Mouse (Mus musculus): ENCODE data around the gene Taar7d. TPM values are rescaled to one million over a fixed set of nuclear protein-coding genes. Genes with fewer than 3 reads are reported as not detected.
A peak's percentile ranks its signal among the peaks of the same experiment; 100 is the strongest.

The Taar7d gene
- not detected in 2 replicates for polyA plus RNA-seq (2016; fragmentation: Nextera tagmentation; extraction: Ambion mirVana)

DNA sequence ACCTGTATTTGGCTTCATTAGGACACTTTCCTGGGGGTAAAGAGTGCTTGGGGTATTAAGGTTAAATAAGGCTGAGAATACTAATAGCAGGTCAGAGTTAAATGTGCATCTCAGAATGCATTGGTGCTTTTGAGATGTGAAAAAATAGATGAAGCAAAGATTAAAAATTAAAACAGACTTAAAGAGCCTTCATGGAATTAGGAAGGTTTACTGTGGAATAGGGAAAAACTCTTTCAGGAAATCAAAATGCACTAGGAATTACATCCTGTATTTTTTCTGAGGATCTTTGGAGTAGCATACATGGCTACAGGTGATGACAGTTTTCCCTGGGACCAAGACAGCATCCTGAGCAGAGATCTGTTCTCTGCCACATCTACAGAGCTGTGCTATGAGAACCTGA, at the start of gene Taar7d:
TSS of gene Taar7d (plus strand) at position 301 of the 400 bp plus-strand sequence.
- Histone ChIP-seq H3K4me3 (no peak within 1 kb of the TSS), H3K9me3 (no peaks in the 10 kb centered on the region), H3K27ac (no peak within 1 kb of the TSS), H3K36me3 (no peaks in the 10 kb centered on the region), H3K9ac (no peak within 1 kb of the TSS), H3K4me2 (replicated peaks) (no peak within 1 kb of the TSS), H3K27me3 (replicated peaks) (no peaks in the 10 kb centered on the region), H3K4me1 (no peaks in the 10 kb centered on the region)
- no peak for ATAC-seq (ENCODE audit: low FRiP score, low read depth)

DNA sequence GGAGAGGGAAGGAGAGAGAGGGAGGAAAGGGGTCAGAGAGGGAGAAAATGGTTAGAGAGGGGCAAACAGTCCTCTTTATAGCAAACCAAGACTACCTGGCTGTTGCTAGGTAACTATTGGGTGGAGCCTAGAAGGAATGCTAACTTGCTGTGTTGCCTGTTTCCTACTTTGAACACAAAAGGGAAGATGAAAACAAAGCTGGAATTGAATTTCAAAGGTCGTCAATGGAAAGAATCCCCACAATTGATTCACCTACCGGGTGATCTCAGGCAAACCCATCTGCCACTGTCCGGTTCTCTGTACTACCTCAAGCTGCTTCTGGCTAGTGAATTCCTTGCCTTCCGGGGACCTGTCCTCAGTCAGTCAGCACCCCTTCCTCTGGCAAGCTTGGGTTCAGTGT, 49.1 kb upstream of the Taar7d start:
- 44% methylated on average over 4 of the region's 4 CpGs for WGBS
- H3K4me1 ChIP-seq: no peaks in the 10 kb centered on the region
- no peak overlapping the region for H3K4me2 ChIP-seq (replicated peaks)
- H3K27ac ChIP-seq: no peak overlapping the region
- H3K27me3 ChIP-seq (replicated peaks): no peaks in the 10 kb centered on the region
- H3K36me3 ChIP-seq: no peaks in the 10 kb centered on the region
- no peak overlapping the region for H3K9ac ChIP-seq
- no peaks in the 10 kb centered on the region for H3K9me3 ChIP-seq
- ATAC-seq (ENCODE audit: low FRiP score, low read depth): no peak
- no peak overlapping the region for H3K4me3 ChIP-seq

DNA sequence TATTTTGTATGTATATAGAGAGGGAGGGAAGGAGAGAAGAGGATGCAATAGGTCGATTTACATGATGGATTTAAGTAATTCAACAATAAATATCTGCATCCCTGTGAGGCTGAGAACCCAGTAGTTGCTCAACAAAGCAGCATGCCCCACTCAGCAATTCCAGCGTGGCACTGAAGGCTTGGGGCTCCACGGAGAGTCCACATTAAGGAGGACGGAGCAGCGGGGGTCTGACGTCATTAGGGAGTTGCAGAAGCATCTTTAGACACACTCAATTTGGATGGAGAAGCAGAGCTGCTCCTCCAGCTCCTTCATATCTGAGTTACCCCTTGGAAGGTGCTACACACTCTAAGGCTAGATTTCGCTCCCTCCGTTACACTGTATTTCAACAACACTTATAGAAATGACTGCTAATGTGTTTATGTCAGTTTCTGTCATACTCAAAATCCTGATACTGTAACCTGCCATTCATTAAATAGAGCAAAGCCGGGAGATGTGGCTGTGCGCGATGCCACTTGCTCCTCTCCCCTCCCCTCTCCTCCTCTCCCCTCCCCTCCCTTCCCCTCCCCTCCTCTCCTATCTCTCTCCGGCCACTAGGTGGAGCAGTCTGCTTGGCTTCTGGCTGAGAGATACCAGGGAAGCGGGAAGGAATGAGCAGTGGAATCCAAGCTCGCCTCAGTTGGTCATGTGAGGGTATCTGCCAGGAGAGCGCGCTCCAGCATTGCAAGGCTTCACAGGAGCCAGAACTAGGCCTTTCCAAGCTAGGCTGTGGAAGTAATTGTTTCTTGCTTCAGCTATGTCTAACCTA, 47.9 kb upstream of the Taar7d start:
- WGBS: 41% methylated on average over 16 of the region's 16 CpGs
- Histone ChIP-seq H3K27me3 (replicated peaks) (no peaks in the 10 kb centered on the region), H3K4me1 (no peaks in the 10 kb centered on the region), H3K9me3 (no peaks in the 10 kb centered on the region), H3K9ac (no peak overlapping the region), H3K36me3 (no peaks in the 10 kb centered on the region), H3K27ac (no peak overlapping the region), H3K4me2 (replicated peaks) (no peak overlapping the region), H3K4me3 (no peak overlapping the region)
- ATAC-seq (ENCODE audit: low FRiP score, low read depth): peak; percentile 89

DNA sequence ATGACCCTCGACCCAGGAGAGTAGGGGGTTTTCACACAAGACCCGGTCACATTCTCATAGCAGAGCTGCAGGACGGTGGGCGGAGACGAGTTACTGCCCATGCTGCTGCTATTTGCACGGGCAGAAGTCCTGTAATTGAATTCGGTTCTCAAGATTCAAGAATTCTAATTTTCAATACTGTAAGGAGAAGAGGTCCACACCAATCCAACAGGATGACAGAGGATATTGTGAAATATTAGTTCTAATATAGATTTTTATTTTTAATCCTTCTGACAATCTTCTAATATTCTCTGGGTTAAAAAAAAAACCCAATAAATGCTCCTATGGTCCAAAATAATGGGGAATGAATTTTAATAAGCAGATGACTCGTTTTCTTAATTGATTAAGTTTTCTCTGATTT, 41.5 kb upstream of the Taar7d start, which contains the start of gene Taar6:
TSS of gene Taar6 (minus strand) at position 101 of the 400 bp plus-strand sequence.
- no peak for ATAC-seq (ENCODE audit: low FRiP score, low read depth)
- WGBS: 82% methylated on average over 8 of the region's 8 CpGs

DNA sequence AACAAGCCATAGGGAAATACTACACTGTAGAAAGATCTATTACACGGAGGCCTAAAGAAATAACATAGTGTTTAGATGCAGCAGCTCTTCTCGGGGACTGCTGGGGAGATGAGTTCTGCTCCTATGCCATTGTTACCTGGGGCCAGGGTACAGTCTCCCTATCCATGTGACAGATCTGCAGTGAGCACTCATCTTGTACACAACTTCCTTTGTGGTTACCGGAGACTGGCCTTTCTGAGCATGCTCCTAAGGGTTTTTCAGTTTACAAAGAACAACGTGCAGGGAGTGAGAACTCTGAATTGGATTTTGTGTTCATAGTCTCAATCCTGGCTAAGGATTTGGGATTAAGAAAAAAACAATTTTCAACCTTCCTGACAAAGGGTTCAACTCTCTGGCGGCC, 40.6 kb upstream of the Taar7d start:
- Histone ChIP-seq H3K4me3 (no peak overlapping the region), H3K27ac (no peak overlapping the region), H3K27me3 (replicated peaks) (no peaks in the 10 kb centered on the region), H3K4me1 (no peaks in the 10 kb centered on the region), H3K9me3 (no peaks in the 10 kb centered on the region), H3K9ac (no peak overlapping the region), H3K4me2 (replicated peaks) (no peak overlapping the region), H3K36me3 (no peaks in the 10 kb centered on the region)
- WGBS: 80% methylated on average over 5 of the region's 5 CpGs
- no peak for ATAC-seq (ENCODE audit: low FRiP score, low read depth)

More for the DNA sequence above, 41.5 kb upstream of the Taar7d start, which contains the start of gene Taar6:
- Histone ChIP-seq H3K9me3 (no peaks in the 10 kb centered on the region), H3K27me3 (replicated peaks) (no peaks in the 10 kb centered on the region), H3K4me3 (no peak within 1 kb of the TSS), H3K9ac (no peak within 1 kb of the TSS), H3K4me1 (no peaks in the 10 kb centered on the region), H3K27ac (no peak within 1 kb of the TSS), H3K36me3 (no peaks in the 10 kb centered on the region), H3K4me2 (replicated peaks) (no peak within 1 kb of the TSS)

DNA sequence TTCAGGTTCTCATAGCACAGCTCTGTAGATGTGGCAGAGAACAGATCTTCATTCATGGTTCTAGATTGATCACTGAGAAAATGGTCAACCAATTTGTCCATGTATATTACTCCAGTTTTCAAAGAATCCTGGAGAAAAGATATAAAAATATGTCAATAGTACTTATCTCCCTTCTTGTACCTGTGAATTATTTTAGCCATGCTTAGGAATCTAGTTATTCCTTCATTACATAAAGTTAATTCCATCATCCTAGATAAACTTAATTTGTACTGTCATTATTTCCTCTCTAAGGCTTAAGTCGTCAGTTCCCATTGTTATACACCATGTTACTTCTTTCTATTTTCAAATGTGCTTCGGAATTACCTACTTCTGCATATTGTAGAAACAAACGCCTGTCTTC, 33.6 kb upstream of the Taar7d start, which contains the start of gene Taar7a:
TSS of gene Taar7a (minus strand) at position 101 of the 400 bp plus-strand sequence.
- Histone ChIP-seq H3K4me2 (replicated peaks) (no peak within 1 kb of the TSS), H3K4me1 (no peaks in the 10 kb centered on the region), H3K36me3 (no peaks in the 10 kb centered on the region), H3K4me3 (no peak within 1 kb of the TSS), H3K9me3 (no peaks in the 10 kb centered on the region), H3K9ac (no peak within 1 kb of the TSS), H3K27ac (no peak within 1 kb of the TSS), H3K27me3 (replicated peaks) (no peaks in the 10 kb centered on the region)
- 86% methylated on average over 3 of the region's 3 CpGs for WGBS
- no peak for ATAC-seq (ENCODE audit: low FRiP score, low read depth)

DNA sequence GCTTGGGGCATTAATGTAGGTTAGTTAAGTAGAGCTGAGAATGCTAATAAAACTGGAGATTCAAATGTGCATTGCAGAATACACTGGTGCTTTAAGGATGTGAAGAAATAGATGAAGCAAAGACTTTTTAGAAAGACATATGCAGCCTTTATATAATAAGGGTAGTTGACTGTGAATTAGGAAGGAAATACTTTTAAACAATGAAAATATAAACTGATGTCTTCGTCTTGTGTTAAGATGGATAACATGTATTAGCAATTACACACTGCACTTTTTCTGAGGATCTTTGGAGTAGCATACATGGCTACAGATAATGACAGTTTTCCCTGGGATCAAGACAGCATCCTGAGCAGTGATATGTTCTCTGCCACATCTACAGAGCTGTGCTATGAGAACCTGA, 27.4 kb upstream of the Taar7d start, which contains the start of gene Taar7b:
TSS of gene Taar7b (plus strand) at position 301 of the 400 bp plus-strand sequence.
- ATAC-seq (ENCODE audit: low FRiP score, low read depth): no peak
- whole genome bisulfite sequencing: 95% methylated on average over 1 of the region's 1 CpGs
- no peaks in the 10 kb centered on the region for H3K27me3 ChIP-seq (replicated peaks)
- no peaks in the 10 kb centered on the region for H3K9me3 ChIP-seq
- H3K4me2 ChIP-seq (replicated peaks): no peak within 1 kb of the TSS
- H3K4me3 ChIP-seq: no peak within 1 kb of the TSS
- H3K36me3 ChIP-seq: no peaks in the 10 kb centered on the region
- no peaks in the 10 kb centered on the region for H3K4me1 ChIP-seq
- no peak within 1 kb of the TSS for H3K9ac ChIP-seq
- H3K27ac ChIP-seq: no peak within 1 kb of the TSS

DNA sequence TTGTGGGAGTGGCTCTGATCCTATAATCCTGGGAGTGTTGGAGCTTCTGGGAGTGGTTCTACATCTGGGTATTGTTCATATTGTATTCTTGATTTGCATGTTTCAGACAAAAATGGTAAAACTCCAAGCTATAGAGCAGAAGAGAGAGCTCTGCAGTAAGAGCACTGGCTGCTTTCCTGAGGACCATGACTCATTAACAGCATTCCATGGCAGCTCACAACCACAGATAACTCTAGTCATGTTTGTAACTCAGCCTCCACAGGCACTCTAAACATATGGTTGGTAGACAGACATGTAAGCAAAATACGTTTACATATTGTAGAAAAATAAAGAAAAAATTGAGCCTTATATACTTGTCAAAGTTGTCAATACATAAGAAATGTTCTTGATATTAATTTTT, 20.6 kb upstream of the Taar7d start:
- Histone ChIP-seq H3K27me3 (replicated peaks) (no peaks in the 10 kb centered on the region), H3K4me1 (no peaks in the 10 kb centered on the region), H3K4me3 (no peak overlapping the region), H3K4me2 (replicated peaks) (no peak overlapping the region), H3K36me3 (no peaks in the 10 kb centered on the region), H3K9me3 (no peaks in the 10 kb centered on the region), H3K9ac (no peak overlapping the region), H3K27ac (no peak overlapping the region)
- ATAC-seq (ENCODE audit: low FRiP score, low read depth): no peak
- 84% methylated on average over 1 of the region's 1 CpGs for WGBS

DNA sequence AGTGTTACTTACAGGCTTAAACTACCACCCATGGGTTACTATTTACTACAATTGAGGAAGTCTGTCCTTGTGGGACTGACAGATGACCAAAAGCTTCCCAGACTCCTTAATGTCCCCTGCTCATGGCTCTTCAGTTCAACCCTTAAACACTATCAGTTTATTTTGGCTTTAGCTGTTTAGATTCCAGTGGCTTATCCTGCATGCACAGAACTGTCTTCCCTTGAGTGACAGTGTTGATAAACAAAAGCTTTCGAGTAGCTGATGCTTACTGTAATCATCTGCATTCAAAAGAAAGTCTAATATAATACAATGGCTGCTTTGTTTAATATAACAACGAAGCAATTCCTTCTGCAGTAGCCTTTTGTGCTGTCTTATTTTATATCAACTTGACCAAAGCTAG, 20.0 kb upstream of the Taar7d start:
- Histone ChIP-seq H3K27me3 (replicated peaks) (no peaks in the 10 kb centered on the region), H3K9ac (no peak overlapping the region), H3K4me3 (no peak overlapping the region), H3K36me3 (no peaks in the 10 kb centered on the region), H3K4me2 (replicated peaks) (no peak overlapping the region), H3K4me1 (no peaks in the 10 kb centered on the region), H3K9me3 (no peaks in the 10 kb centered on the region), H3K27ac (no peak overlapping the region)
- 69% methylated on average over 2 of the region's 2 CpGs for WGBS
- ATAC-seq (ENCODE audit: low FRiP score, low read depth): no peak

DNA sequence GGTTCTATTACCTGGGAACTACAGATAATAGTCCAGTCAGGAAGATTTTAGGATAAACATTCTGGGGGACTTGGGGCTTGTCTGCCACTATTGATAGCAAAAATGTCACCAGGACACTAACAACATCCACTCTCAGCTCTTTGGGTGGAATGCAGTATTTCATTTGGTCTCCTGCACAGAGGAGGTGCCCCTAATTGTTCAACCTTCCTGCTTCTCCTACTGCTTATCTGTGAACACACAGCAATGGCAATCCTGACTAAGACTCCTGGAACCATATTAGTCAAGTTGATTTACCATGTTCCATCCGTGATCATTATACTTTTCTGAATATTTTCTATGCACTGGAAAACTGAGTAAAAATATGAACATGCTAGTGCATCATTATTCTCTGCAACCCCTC, 18.9 kb upstream of the Taar7d start:
- no peak for ATAC-seq (ENCODE audit: low FRiP score, low read depth)
- H3K9me3 ChIP-seq: no peaks in the 10 kb centered on the region
- H3K4me1 ChIP-seq: no peaks in the 10 kb centered on the region
- WGBS: 89% methylated on average over 1 of the region's 1 CpGs
- H3K4me3 ChIP-seq: no peak overlapping the region
- H3K27me3 ChIP-seq (replicated peaks): no peaks in the 10 kb centered on the region
- H3K27ac ChIP-seq: no peak overlapping the region
- H3K9ac ChIP-seq: no peak overlapping the region
- no peak overlapping the region for H3K4me2 ChIP-seq (replicated peaks)
- no peaks in the 10 kb centered on the region for H3K36me3 ChIP-seq

DNA sequence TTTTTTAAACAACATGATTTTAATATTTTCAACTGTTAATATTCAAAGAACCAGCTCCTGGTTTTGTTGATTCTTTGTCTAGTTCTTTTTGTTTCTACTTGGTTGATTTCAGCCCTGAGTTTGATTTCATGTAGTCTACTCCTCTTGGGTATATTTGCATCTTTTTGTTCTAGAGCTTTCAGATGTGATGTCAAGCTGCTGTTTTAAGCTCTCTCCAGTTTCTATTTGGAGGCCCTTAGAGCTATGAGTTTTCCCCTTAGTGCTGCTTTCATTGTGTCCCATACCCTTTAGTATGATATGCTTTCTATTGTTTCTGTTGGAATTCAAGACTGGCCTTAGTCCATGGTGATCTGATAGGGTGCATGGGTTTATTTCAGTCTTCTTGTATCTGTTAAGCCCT, 4.3 kb downstream of the Taar7d start:
- Histone ChIP-seq H3K9ac (no peak overlapping the region), H3K27me3 (replicated peaks) (no peaks in the 10 kb centered on the region), H3K9me3 (no peaks in the 10 kb centered on the region), H3K27ac (no peak overlapping the region), H3K4me3 (no peak overlapping the region), H3K4me2 (replicated peaks) (no peak overlapping the region), H3K4me1 (no peaks in the 10 kb centered on the region), H3K36me3 (no peaks in the 10 kb centered on the region)
- ATAC-seq (ENCODE audit: low FRiP score, low read depth): no peak

DNA sequence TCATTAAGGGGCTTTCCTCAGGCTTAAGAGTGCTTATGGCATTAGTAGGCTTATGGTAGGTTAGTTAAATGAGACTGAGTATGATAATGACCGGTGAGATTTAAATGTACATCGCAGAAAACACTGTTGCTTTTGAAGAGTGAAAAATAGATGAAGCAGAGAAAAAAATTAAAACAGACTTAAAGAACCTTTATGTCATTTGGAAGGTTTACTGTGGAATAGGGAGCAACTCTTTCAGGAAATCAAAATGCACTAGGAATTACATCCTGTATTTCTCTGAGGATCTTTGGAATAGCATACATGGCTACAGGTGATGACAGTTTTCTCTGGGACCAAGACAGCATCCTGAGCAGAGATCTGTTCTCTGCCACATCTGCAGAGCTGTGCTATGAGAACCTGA, 10.3 kb downstream of the Taar7d start, which contains the start of gene Taar7e:
TSS of gene Taar7e (plus strand) at position 301 of the 400 bp plus-strand sequence.
- H3K9ac ChIP-seq: no peak within 1 kb of the TSS
- H3K36me3 ChIP-seq: no peaks in the 10 kb centered on the region
- no peaks in the 10 kb centered on the region for H3K4me1 ChIP-seq
- H3K27me3 ChIP-seq (replicated peaks): no peaks in the 10 kb centered on the region
- no peak for ATAC-seq (ENCODE audit: low FRiP score, low read depth)
- H3K9me3 ChIP-seq: no peaks in the 10 kb centered on the region
- 88% methylated on average over 2 of the region's 2 CpGs for WGBS
- H3K27ac ChIP-seq: no peak within 1 kb of the TSS
- H3K4me3 ChIP-seq: no peak within 1 kb of the TSS
- H3K4me2 ChIP-seq (replicated peaks): no peak within 1 kb of the TSS
